Mouse (Mus musculus): ENCODE measurements around the gene Myh11. TPM values are rescaled to one million over a fixed set of nuclear protein-coding genes. Genes with fewer than 3 reads are reported as not detected.
A peak's percentile ranks its signal among the peaks of the same experiment; 100 is the strongest.

Gene Myh11
- total RNA-seq (2021): 1 to 10 TPM; 3.8 to 4.9 TPM

GRCm38 (mm10) chr16:14291223-14291622 is at the start of gene Myh11:
Myh11 (minus strand) TSS chr16:14291372.
- peak; percentile 11 to 54 for DNase-seq (ENCODE audit: extremely low spot score in 1 of 2, low spot score in 1 of 2)

- DNase-seq (ENCODE audit: extremely low spot score in 1 of 2, low spot score in 1 of 2): no peak
Observed at GRCm38 (mm10) chr16:14328156-14328555, 37.0 kb upstream of the Myh11 start.

GRCm38 (mm10) chr16:14320494-14320893 is 29.3 kb upstream of the Myh11 start:
- DNase-seq (ENCODE audit: extremely low spot score in 1 of 2, low spot score in 1 of 2): no peak

GRCm38 (mm10) chr16:14319681-14320080 is 28.5 kb upstream of the Myh11 start:
- no peak for DNase-seq (ENCODE audit: extremely low spot score in 1 of 2, low spot score in 1 of 2)

GRCm38 (mm10) chr16:14316884-14317876 is 26.0 kb upstream of the Myh11 start, which contains the start of gene Fopnl:
Fopnl (minus strand) TSS chr16:14317405.
- DNase-seq (ENCODE audit: extremely low spot score in 1 of 2, low spot score in 1 of 2): peak; percentile 90 to 96

- DNase-seq (ENCODE audit: extremely low spot score in 1 of 2, low spot score in 1 of 2): no peak
Observed at GRCm38 (mm10) chr16:14312914-14313313, 21.7 kb upstream of the Myh11 start.

- no peak for DNase-seq (ENCODE audit: extremely low spot score in 1 of 2, low spot score in 1 of 2)
Observed at GRCm38 (mm10) chr16:14311371-14311770, 20.2 kb upstream of the Myh11 start.

- no peak for DNase-seq (ENCODE audit: extremely low spot score in 1 of 2, low spot score in 1 of 2)
Observed at GRCm38 (mm10) chr16:14309833-14310232, 18.7 kb upstream of the Myh11 start.

GRCm38 (mm10) chr16:14308245-14309073 is 17.3 kb upstream of the Myh11 start:
- no peak for DNase-seq (ENCODE audit: extremely low spot score in 1 of 2, low spot score in 1 of 2)

GRCm38 (mm10) chr16:14307373-14307772 is 16.2 kb upstream of the Myh11 start:
- no peak for DNase-seq (ENCODE audit: extremely low spot score in 1 of 2, low spot score in 1 of 2)

GRCm38 (mm10) chr16:14306451-14306850 is 15.3 kb upstream of the Myh11 start:
- no peak for DNase-seq (ENCODE audit: extremely low spot score in 1 of 2, low spot score in 1 of 2)

GRCm38 (mm10) chr16:14304791-14305190 is 13.6 kb upstream of the Myh11 start:
- no peak for DNase-seq (ENCODE audit: extremely low spot score in 1 of 2, low spot score in 1 of 2)

GRCm38 (mm10) chr16:14303676-14304075 is 12.5 kb upstream of the Myh11 start:
- no peak for DNase-seq (ENCODE audit: extremely low spot score in 1 of 2, low spot score in 1 of 2)

GRCm38 (mm10) chr16:14303148-14303547 is 12.0 kb upstream of the Myh11 start:
- no peak for DNase-seq (ENCODE audit: extremely low spot score in 1 of 2, low spot score in 1 of 2)

- no peak for DNase-seq (ENCODE audit: extremely low spot score in 1 of 2, low spot score in 1 of 2)
Observed at GRCm38 (mm10) chr16:14298461-14298860, 7.3 kb upstream of the Myh11 start.

GRCm38 (mm10) chr16:14297746-14298145 is 6.6 kb upstream of the Myh11 start:
- no peak for DNase-seq (ENCODE audit: extremely low spot score in 1 of 2, low spot score in 1 of 2)

- DNase-seq (ENCODE audit: extremely low spot score in 1 of 2, low spot score in 1 of 2): no peak
Observed at GRCm38 (mm10) chr16:14297137-14297536, 6.0 kb upstream of the Myh11 start.

GRCm38 (mm10) chr16:14296544-14297124 is 5.5 kb upstream of the Myh11 start:
- DNase-seq (ENCODE audit: extremely low spot score in 1 of 2, low spot score in 1 of 2): no peak

- DNase-seq (ENCODE audit: extremely low spot score in 1 of 2, low spot score in 1 of 2): no peak
Observed at GRCm38 (mm10) chr16:14295291-14295690, 4.1 kb upstream of the Myh11 start.
